Mouse (Mus musculus): ENCODE results near the gene Cdc42se1. TPM values are rescaled to one million over a fixed set of nuclear protein-coding genes. Genes with fewer than 3 reads are reported as not detected.
A peak's percentile ranks its signal among the peaks of the same experiment; 100 is the strongest.

Cdc42se1 gene
- polyA plus RNA-seq (2015; fragmentation: Nextera tagmentation; extraction: Ambion mirVana), result 111 and 115 TPM in 2 replicates

DNA sequence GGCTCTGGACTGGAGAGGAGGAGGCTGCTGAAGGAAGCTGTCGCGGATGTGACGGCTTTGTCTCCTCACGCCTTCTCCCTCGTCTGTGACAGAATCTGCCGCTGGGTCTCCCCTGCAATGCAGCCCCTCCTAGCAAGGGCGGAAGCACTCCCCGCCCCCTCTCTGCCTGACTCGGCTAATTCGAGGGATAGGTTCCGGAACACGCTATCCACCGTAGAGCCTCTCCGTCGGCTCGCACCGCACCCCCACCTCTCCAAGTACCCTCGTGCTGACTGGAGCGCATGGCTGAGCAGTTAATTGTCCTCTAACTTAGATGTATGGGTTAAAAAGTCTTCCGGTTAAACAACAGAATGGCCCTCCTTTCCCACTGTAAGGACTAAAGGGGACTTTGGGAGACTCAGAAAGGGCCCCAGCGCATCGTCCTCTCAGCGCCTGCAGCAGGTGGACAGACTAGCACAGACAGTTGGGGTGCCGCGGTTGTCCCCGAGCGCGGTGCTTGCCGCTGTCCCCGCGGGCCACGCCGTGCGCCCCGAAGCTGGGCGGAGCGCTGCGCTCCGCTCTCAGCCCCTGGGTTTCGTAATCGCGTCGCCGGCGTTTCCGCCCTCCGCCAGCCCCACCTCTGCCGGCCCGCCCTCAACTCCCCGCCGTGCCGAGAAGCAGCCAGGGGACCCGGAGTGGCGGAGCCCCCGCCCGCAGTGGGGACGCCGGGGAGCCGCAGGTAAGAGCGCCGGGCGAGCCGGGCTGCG lies at the start of gene Cdc42se1:
Gene Cdc42se1 (plus strand): TSS at position 585 of the 746 bp plus-strand sequence.
- WGBS, result under 1% methylated on average over 64 of the region's 64 CpGs
- Histone ChIP-seq H3K4me2 (peak within 1 kb of the TSS; percentile 86), H3K4me3 (peak within 1 kb of the TSS; percentile 88), H3K27ac (peak within 1 kb of the TSS; percentile 98), H3K27me3 (no peaks in the 10 kb centered on the region), H3K4me1 (peaks cover 33% of the 10 kb centered on the region), H3K36me3 (peaks cover 31% of the 10 kb centered on the region), H3K9me3 (no peaks in the 10 kb centered on the region), H3K9ac (peak within 1 kb of the TSS; percentile 96)
- peak; percentile 89 for ATAC-seq (ENCODE audit: borderline replicate concordance, extremely low read depth, low FRiP score, low TSS enrichment)

DNA sequence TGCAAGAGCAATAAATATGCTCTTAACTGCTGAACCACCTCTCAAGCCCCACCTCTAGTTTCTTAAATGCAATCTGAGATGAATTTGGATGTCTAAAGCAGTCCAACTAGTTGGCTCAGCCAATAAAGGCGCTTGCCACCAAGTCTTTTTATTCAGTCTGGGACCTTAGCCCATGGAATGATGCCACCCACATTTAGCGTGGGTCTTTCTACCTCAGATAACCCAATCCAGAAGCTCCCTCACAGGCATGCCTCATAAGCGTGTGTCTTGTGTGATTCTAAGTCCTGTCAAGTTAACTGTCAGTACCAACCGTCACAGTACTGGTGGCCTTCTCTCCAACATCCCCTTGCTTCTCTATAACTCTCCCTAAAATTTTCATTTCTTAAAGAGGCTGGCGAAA lies 49.6 kb upstream of the Cdc42se1 start:
- H3K4me1 ChIP-seq, result peaks cover 2% of the 10 kb centered on the region; the same call in 1 of the 2 replicates

DNA sequence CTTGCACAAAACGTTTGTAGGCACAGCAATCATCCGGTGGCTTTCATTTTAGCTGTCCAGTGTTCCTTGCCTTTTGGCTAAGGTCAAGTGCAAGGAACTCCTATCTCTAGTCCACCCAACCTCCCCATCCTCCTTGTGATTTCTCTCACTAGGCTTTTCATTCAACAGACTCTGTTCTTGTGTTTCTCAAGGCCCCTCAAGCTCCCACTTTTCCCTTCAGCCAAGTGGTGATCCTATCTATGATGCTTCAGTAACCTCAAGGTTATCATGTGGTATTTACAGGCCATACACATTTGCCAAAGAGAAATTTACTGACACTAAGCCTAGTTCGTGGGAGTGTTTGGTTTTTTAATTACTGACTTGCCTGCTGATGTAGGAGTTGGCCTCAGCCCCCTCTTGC lies 48.6 kb upstream of the Cdc42se1 start:
- WGBS, result 51% methylated on average over 3 of the region's 3 CpGs
- Histone ChIP-seq H3K4me2 (no peak overlapping the region), H3K27ac (no peak overlapping the region)

More for the DNA sequence above, 49.6 kb upstream of the Cdc42se1 start:
- no peak overlapping the region for H3K9ac ChIP-seq
- no peaks in the 10 kb centered on the region for H3K9me3 ChIP-seq
- no peak overlapping the region for H3K27ac ChIP-seq
- H3K36me3 ChIP-seq, result peaks cover 6% of the 10 kb centered on the region
- no peak overlapping the region for H3K4me3 ChIP-seq
- ATAC-seq (ENCODE audit: borderline replicate concordance, extremely low read depth, low FRiP score, low TSS enrichment), result no peak
- H3K27me3 ChIP-seq, result peaks cover 2% of the 10 kb centered on the region; the same call in 1 of the 2 replicates
- no peak overlapping the region for H3K4me2 ChIP-seq
- whole genome bisulfite sequencing, result 79% methylated on average over 5 of the region's 5 CpGs

DNA sequence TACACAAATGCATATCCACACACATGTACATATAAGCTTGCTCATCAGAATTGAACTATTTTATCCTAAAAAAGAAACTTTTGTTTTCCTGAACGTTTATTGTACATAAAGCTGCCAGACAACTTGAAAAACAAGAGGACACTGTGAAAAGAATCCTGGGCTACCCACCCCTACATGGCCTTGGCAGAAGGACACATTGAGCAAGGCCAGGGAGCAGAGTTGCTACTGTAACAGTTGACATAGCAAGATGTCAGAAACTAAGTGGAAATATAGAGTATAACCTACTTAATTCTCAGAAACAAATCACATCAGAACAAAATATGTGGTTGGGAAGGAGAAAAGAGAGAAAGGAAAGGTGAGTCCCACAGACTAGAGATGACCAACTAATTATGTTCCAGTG lies 46.7 kb upstream of the Cdc42se1 start:
- WGBS, result 54% methylated on average over 1 of the region's 1 CpGs
- Histone ChIP-seq H3K27ac (no peak overlapping the region), H3K4me3 (no peak overlapping the region), H3K9me3 (no peaks in the 10 kb centered on the region), H3K9ac (no peak overlapping the region), H3K36me3 (peaks cover 25% of the 10 kb centered on the region), H3K27me3 (no peaks in the 10 kb centered on the region), H3K4me2 (no peak overlapping the region), H3K4me1 (no peaks in the 10 kb centered on the region)
- ATAC-seq (ENCODE audit: borderline replicate concordance, extremely low read depth, low FRiP score, low TSS enrichment), result no peak

More for the DNA sequence above, 48.6 kb upstream of the Cdc42se1 start:
- H3K4me3 ChIP-seq, result no peak overlapping the region
- H3K9ac ChIP-seq, result no peak overlapping the region
- no peaks in the 10 kb centered on the region for H3K27me3 ChIP-seq
- no peak for ATAC-seq (ENCODE audit: borderline replicate concordance, extremely low read depth, low FRiP score, low TSS enrichment)
- H3K9me3 ChIP-seq, result no peaks in the 10 kb centered on the region
- peaks cover 15% of the 10 kb centered on the region for H3K36me3 ChIP-seq
- H3K4me1 ChIP-seq, result no peaks in the 10 kb centered on the region

DNA sequence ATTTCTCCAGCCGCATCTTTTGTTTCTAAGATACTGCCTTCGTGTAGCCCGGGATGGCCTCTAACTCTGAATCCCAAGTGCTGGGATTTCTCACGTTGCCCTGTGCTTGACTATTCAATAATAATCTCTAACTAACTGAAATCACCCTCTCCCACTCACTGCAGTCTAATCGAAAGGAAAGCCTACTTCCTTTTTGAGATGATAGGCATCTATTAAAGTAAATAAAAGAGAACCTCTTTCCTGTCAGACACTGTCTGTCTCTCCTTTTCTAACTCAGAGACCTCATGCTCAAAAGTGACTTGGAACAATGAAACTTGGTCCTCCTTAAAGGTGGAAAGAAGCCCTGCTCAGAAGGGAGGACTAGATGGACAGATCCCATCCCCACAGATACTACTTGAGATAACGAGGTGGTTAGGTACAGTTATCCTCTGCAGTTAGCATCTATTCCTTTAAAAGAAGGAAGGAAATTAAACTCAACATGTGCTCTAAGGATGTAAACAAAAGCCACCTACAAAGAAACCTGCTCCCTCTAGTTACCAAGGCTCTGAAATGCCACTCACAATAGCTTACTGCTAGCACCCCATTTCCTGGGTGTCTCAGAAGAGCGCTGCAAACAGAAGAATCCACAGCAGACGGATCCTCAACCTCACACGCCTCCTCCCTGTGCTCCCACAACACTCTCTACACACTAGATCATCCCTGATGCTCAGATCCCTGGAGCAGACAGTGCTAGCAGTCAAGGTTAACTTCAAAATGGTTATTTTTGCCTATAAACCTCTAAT lies 43.5 kb upstream of the Cdc42se1 start:
- Histone ChIP-seq H3K36me3 (peaks cover 56% of the 10 kb centered on the region), H3K27me3 (no peaks in the 10 kb centered on the region), H3K27ac (no peak overlapping the region), H3K9me3 (no peaks in the 10 kb centered on the region), H3K4me2 (no peak overlapping the region), H3K9ac (no peak overlapping the region), H3K4me3 (no peak overlapping the region), H3K4me1 (no peaks in the 10 kb centered on the region)
- no peak for ATAC-seq (ENCODE audit: borderline replicate concordance, extremely low read depth, low FRiP score, low TSS enrichment)
- 76% methylated on average over 9 of the region's 9 CpGs for WGBS

DNA sequence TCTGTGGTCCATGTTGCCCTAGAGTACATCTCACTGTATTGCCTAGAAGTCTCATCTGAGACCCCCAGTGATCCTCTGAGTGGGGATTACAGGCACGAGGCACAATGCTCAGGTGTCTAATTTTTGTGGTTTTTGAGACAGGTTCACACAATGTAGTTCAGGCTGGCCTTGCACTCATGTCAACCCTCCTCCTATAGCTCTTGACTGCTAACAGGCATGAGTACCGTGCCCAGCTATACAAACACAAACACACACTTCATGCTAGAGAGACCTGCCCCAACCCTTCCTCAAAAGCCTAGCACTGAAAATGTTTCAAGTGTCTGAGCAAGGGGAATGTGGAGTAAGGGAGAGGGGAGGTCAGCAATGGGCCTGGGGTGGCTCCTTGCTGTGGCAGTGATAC lies 42.4 kb upstream of the Cdc42se1 start:
- Histone ChIP-seq H3K4me1 (no peaks in the 10 kb centered on the region), H3K36me3 (peaks cover 62% of the 10 kb centered on the region), H3K4me2 (no peak overlapping the region), H3K9ac (no peak overlapping the region), H3K9me3 (no peaks in the 10 kb centered on the region), H3K4me3 (no peak overlapping the region; the same call in 1 of the 2 replicates), H3K27me3 (no peaks in the 10 kb centered on the region), H3K27ac (no peak overlapping the region)
- ATAC-seq (ENCODE audit: borderline replicate concordance, extremely low read depth, low FRiP score, low TSS enrichment), result peak; percentile 31; the same call in 1 of the 2 replicates
- 68% methylated on average over 2 of the region's 2 CpGs for WGBS

DNA sequence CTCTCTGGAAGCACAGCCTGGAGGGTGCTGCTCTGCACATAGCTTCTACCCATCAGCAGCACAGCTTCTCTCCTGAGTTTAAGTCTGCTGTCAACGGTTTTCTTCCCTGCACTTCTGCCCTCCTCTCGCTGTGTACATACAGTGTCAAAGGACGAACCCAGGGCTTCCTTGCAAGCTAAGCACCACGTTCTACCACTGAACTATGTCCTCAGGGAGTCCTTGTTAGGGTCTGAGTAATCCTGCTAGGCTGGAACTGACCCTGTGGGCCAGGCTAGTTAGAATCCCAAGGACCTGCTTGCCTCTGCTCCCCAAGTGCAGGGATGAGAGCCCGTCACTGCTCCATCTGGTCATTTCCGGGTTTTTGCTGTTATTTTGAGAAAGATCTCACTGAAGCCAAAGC lies 41.6 kb upstream of the Cdc42se1 start:
- Histone ChIP-seq H3K27me3 (no peaks in the 10 kb centered on the region), H3K4me1 (no peaks in the 10 kb centered on the region), H3K9ac (no peak overlapping the region), H3K9me3 (no peaks in the 10 kb centered on the region), H3K4me3 (no peak overlapping the region), H3K27ac (no peak overlapping the region), H3K36me3 (peaks cover 64% of the 10 kb centered on the region), H3K4me2 (no peak overlapping the region)
- WGBS, result 74% methylated on average over 6 of the region's 6 CpGs
- no peak for ATAC-seq (ENCODE audit: borderline replicate concordance, extremely low read depth, low FRiP score, low TSS enrichment)

DNA sequence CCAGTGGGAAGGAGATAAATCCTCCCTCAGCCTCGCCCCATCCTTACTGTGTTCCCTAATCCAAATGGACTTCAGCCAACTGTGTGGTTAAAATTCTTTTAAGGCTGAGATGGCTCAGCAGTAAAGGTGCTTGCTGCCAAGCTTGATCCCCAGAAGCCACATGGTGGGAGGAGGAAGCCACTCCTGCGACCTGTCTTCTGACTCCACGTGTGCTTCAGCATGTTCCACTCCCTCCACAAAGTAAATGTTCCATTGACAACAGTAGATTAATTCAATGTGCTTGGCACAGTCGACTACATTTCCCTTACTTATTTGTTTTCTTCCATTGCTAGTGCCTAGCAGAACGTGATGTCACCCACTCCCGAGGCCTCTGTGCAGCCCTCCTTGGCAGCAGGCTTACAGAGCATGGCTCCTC lies 33.8 kb upstream of the Cdc42se1 start:
- 74% methylated on average over 6 of the region's 6 CpGs for WGBS
- Histone ChIP-seq H3K27me3 (no peaks in the 10 kb centered on the region), H3K36me3 (peaks cover 69% of the 10 kb centered on the region)

DNA sequence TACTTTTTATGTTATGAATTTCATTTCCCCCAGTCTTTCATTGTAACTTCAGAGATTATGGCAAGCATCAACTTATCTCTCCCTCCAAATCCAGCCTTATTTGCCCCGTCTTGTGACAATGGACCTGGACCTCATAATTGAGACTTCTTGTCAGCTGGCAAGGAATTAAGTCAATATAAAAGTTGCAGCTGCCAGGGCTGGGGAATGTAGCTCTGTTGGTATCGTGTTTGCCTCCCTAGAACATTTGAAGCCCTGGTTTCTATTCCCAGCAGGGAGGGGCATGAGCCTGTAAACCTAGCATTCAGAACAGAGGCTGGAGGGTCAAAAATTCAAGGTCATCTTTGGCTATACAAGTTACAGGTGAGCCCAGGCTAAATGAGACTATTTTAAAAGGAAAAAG lies 32.8 kb upstream of the Cdc42se1 start:
- H3K36me3 ChIP-seq, result peaks cover 69% of the 10 kb centered on the region
- no peak overlapping the region for H3K4me3 ChIP-seq
- no peak overlapping the region for H3K4me2 ChIP-seq
- H3K4me1 ChIP-seq, result no peaks in the 10 kb centered on the region
- WGBS, result 79% methylated on average over 2 of the region's 2 CpGs
- H3K27ac ChIP-seq, result no peak overlapping the region
- H3K9ac ChIP-seq, result no peak overlapping the region
- H3K9me3 ChIP-seq, result no peaks in the 10 kb centered on the region
- ATAC-seq (ENCODE audit: borderline replicate concordance, extremely low read depth, low FRiP score, low TSS enrichment), result no peak
- no peaks in the 10 kb centered on the region for H3K27me3 ChIP-seq

More for the DNA sequence above, 33.8 kb upstream of the Cdc42se1 start:
- Histone ChIP-seq H3K4me2 (no peak overlapping the region), H3K4me3 (no peak overlapping the region), H3K9me3 (no peaks in the 10 kb centered on the region), H3K9ac (no peak overlapping the region), H3K27ac (no peak overlapping the region), H3K4me1 (no peaks in the 10 kb centered on the region)
- no peak for ATAC-seq (ENCODE audit: borderline replicate concordance, extremely low read depth, low FRiP score, low TSS enrichment)

DNA sequence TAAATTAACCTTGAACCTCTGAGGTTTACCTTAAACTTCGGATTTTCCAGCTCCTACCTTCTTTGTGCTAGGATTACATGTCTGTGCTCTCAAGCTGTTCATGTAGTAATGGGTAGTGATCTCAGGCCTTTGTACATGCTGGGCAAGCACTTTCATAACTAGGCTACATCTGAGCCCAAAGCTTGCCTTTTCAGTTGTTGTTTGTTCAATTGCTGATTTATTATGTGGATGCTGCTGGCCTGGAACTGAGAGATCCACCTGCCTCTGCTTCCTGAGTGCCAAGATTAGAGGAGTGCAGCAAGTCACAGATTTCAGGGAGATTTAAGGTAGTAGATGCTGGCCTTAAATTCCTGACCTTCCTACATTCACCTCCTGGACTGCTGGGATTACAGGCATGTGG lies 29.4 kb upstream of the Cdc42se1 start:
- Histone ChIP-seq H3K4me3 (no peak overlapping the region), H3K4me2 (no peak overlapping the region), H3K27me3 (no peaks in the 10 kb centered on the region), H3K36me3 (peaks cover 89% of the 10 kb centered on the region), H3K4me1 (no peaks in the 10 kb centered on the region), H3K27ac (no peak overlapping the region), H3K9me3 (no peaks in the 10 kb centered on the region), H3K9ac (no peak overlapping the region)
- WGBS, result 69% methylated on average over 1 of the region's 1 CpGs
- no peak for ATAC-seq (ENCODE audit: borderline replicate concordance, extremely low read depth, low FRiP score, low TSS enrichment)

DNA sequence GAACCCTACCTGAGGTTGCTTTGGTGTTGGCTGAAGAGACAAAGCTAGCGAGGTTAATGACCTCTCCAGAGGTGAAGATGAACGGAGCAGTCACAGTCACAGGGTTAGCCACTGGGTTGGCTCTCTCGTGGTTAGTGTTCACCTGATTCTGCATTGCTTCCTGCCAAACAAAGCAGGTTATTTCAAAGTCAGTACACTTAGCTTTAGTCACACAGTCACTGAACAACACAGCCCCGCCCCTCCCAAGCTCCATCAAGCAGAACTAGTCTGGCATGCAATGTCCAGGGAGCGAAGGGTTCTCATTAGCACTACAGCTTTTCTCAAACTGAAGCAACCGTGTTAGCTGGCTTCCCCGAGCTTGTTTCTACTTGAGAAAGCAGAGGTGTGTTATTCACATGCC lies 28.4 kb upstream of the Cdc42se1 start:
- H3K9ac ChIP-seq, result no peak overlapping the region
- H3K27ac ChIP-seq, result no peak overlapping the region
- no peaks in the 10 kb centered on the region for H3K4me1 ChIP-seq
- H3K27me3 ChIP-seq, result no peaks in the 10 kb centered on the region
- WGBS, result 82% methylated on average over 7 of the region's 7 CpGs
- H3K9me3 ChIP-seq, result no peaks in the 10 kb centered on the region
- ATAC-seq (ENCODE audit: borderline replicate concordance, extremely low read depth, low FRiP score, low TSS enrichment), result no peak
- peaks cover 89% of the 10 kb centered on the region for H3K36me3 ChIP-seq
- no peak overlapping the region for H3K4me3 ChIP-seq
- no peak overlapping the region for H3K4me2 ChIP-seq

DNA sequence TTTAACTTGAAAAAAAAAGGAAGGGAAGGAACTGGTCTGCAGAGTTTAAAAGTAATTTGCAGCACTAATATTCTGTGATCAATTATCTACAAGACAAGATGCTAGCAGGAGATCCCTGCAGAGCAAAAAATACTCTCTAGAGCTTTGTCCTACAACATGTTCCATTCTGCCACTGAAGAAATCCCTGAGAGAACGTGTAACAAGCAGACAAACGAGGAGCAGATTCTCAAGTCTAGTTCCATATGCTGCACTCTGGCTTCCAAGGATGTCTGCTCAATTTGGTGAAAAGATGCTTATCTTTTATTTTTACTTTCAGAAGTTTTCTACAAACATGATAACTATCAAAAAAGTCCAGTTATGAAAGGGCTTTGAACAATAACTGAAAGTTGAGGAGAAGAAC lies 28.0 kb upstream of the Cdc42se1 start:
- Histone ChIP-seq H3K4me2 (no peak overlapping the region), H3K27me3 (no peaks in the 10 kb centered on the region), H3K4me1 (no peaks in the 10 kb centered on the region), H3K9ac (no peak overlapping the region), H3K36me3 (peaks cover 89% of the 10 kb centered on the region), H3K4me3 (no peak overlapping the region), H3K9me3 (no peaks in the 10 kb centered on the region), H3K27ac (no peak overlapping the region)
- WGBS, result 88% methylated on average over 2 of the region's 2 CpGs
- no peak for ATAC-seq (ENCODE audit: borderline replicate concordance, extremely low read depth, low FRiP score, low TSS enrichment)

All from lung, embryonic 15.5 days (tissue).